Mouse (Mus musculus) cortical plate, adult 2 months (tissue): Measurements from ENCODE around the gene Arhgef3.
A peak's percentile ranks its signal among the peaks of the same experiment; 100 is the strongest.

Source experiments
- CTCF ChIP-seq: fragments of 200-500 bp; IDR thresholded peaks from 2 replicates; pipeline ENCODE4 v1.5.1; 2011; ENCODE audit warnings: mild to moderate bottlenecking, control low read depth, low read length; ENCODE audit not compliant: insufficient read depth; ENCODE audit errors: extremely low read depth
- POLR2A ChIP-seq: fragments of 200-500 bp; IDR thresholded peaks from 2 replicates; pipeline ENCODE4 v1.6.1; 2011; ENCODE audit warnings: mild to moderate bottlenecking, low read length, control low read depth; ENCODE audit not compliant: insufficient read depth; ENCODE audit errors: extremely low read depth

DNA sequence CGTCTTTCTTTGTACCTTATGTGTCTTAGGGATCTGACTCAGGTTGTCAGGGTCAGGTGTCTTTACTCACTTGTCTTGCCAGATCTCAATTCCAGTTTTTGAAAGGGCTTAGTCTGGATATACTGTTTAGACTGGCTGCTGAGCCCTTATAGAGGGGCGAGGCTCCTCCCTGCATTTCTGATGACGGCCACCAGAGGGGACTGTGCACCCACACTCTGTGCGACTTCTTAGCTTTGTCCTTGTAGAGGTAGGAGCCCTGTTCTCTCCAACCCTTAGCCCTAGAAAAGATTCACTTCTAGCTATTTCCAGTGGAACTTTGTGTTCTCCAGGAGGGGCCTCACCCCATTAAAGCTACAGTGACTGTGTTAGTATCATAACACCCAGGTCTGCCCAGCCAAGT, 72.3 kb downstream of the Arhgef3 start:
- no peak for TF ChIP-seq POLR2A
- peak; percentile 86 for TF ChIP-seq CTCF
